Mouse (Mus musculus) central nervous system, embryonic 18 days (tissue): ENCODE measurements around the gene Eml1. TPM values are rescaled to one million over a fixed set of nuclear protein-coding genes. Genes with fewer than 3 reads are reported as not detected.

Experiments used
- polyA plus RNA-seq: library from polyadenylated mRNA; depleted of rRNA; stranded (reverse); fragments of >200 nt; gene quantifications from 2 replicates; pipeline ENCODE4 v1.2.3, GENCODE M21; 2012; rRNA removed

Gene Eml1
- polyA plus RNA-seq, result 71.8 and 77.3 TPM in 2 replicates

DNA sequence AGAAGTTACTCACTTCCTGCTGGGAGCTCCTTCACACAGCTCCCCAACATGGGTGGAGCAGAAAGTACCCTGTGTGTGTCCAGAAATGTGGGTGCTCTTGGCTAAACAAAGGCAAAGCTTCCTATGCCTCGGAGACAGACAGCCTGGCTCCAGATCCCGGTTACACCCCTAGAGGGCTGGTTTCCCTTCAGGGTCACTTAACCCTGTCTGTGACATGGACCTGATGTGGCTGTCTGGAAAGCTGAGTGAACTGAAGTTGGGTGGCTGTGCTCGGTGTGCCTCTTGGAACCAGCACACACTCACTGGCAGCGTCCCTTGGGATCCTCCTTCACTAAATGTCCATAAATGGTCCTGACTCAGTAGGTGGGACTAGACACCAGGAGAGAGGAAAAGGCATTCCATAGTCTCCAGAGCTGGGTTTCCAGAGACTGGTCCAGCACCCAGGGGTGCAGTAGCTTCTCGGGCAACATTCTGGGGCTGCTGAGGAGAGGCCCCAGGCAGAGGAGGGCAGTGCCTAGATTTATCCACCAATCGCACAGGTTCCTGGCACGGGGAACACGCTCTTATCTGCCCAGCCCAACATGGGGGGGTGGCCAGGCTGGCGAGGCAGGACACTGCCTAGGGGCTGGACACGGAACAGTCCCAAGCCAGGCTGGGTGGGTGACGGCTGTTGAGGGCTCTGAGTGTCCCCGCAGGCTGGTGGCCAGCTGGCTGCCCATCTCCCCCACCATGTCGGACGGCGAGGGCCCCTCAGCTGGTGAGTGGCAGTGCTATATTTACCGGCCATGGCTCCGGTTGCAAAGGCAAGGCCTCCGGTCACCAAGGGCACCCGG lies at the start of gene Eml1:
Eml1 (plus strand) TSS at position 362 of the 833 bp plus-strand sequence.

DNA sequence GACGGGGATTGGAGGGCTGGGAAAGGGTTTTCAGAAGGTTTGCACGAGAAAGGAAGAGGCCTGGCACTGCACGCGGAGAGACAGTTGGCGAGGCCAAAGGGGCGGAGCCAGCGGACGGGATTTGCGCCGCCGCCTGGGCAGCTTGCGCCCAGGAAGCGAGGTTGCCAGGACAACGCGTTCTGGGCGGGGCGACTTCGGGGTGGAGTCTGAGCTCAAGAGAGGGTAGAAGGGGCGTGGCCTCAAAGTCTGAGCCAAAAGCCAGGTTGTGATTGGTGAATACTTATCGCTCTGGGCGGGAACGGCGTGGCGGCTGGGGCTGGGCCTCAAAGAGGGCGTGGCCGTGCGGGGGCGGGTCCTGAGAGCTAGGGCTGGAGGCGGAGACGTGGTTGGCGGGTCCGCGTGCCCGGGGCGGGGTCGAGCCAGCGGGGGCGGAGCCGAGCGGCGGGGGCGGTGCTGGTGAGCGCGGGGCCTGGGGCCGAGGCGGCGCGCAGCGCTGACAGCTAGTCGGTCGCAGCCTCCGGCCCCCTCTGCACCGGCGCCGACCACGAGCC lies 36.8 kb upstream of the Eml1 start, which contains the start of gene Cyp46a1:
Cyp46a1 (plus strand) TSS at position 487 of the 551 bp plus-strand sequence.

DNA sequence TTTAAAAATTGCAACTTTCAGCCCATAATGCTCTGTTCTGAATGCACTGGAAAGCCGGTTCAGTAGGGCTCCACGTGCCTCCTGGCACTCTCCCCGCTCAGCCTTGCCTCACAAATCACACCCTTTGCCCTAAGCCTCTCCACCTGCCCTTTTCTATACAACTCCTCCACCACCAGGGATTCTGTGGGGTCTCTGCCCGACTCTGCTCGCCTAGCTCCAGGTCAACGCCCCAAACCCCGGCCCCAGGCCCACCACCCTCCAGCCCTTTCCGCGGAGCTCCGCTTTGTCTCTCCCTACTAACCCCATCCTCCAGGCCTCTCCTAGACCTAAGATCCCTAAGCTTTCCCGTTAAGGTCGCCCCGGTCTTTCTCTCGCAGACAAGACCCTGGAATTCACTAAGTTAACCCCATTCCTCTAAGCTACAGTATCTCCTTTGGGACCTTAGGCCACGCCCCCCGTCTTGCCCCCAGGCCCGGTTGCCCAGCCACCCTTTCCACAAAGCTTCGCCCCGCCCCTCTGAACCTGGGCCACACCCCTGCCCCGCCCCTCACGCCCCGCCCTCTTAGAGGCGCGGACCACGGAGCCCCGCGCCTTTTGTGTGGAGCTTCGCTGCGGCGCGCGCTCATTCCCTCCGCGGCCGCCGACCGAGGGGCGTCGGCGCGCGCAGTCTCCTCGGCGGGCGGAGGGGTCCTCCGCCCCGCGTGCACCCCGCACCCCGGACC lies 183.5 kb downstream of the Eml1 start, which contains the start of gene Evl:
Evl (plus strand) TSS at position 601 of the 722 bp plus-strand sequence.

Other genes starting within 250 kb of the Eml1 start
- 76.2 and 77.7 TPM in 2 replicates for gene Setd3, start 191.6 kb upstream of the Eml1 start, polyA plus RNA-seq
- gene Ccnk, start 191.4 kb upstream of the Eml1 start, polyA plus RNA-seq, result 22.0 and 24.9 TPM in 2 replicates
- 24.2 and 28.9 TPM in 2 replicates for gene Ccdc85c, start 95.5 kb upstream of the Eml1 start, polyA plus RNA-seq
- gene Hhipl1, start 64.7 kb upstream of the Eml1 start, polyA plus RNA-seq, result 4.6 and 5.1 TPM in 2 replicates
- gene Cyp46a1, start 36.6 kb upstream of the Eml1 start, polyA plus RNA-seq, result 60.7 and 66.5 TPM in 2 replicates
- gene Evl, start 183.8 kb downstream of the Eml1 start, polyA plus RNA-seq, result 382 and 401 TPM in 2 replicates